Mouse (Mus musculus) erythroblast, embryonic 14.5 days (primary cell): ENCODE results near the gene Tkt.

Experiments used
- GATA1 ChIP-seq: IDR thresholded peaks from 2 replicates; pipeline ENCODE4 v1.6.1; 2012; ENCODE audit warnings: low read length, inconsistent platforms, mixed read lengths
- TAL1 ChIP-seq: IDR thresholded peaks from 3 replicates; pipeline ENCODE4 v1.6.1; 2012; ENCODE audit warnings: low read length, inconsistent platforms, mixed read lengths

- TF ChIP-seq GATA1: no peak
- TF ChIP-seq TAL1: no peak
Observed at GRCm38 (mm10) chr14:30622130-30622529, 74.0 kb downstream of the Tkt start.
